Mouse (Mus musculus) c-Kit-positive CD71-positive TER-119-positive erythroid progenitor cells, embryonic 14.5 days (primary cell): ENCODE results near the gene Fam214b.

Experiments used
- DNase-seq: peaks from one replicate; pipeline ENCODE4 v3.0.0-alpha.2; 2013; ENCODE audit warnings: low spot score

The Fam214b gene

GRCm38 (mm10) chr4:43045659-43046302 lies at the start of gene Fam214b:
TSS of gene Fam214b (minus strand) at chr4:43046220.
- peak; percentile 78 for DNase-seq

- DNase-seq: no peak
Measured at GRCm38 (mm10) chr4:43091183-43091582, 45.2 kb upstream of the Fam214b start.

- no peak for DNase-seq
Measured at GRCm38 (mm10) chr4:43089950-43090349, 43.9 kb upstream of the Fam214b start.

GRCm38 (mm10) chr4:43082458-43082857 lies 36.4 kb upstream of the Fam214b start:
- DNase-seq: no peak

- DNase-seq: no peak
Measured at GRCm38 (mm10) chr4:43078071-43078718, 32.2 kb upstream of the Fam214b start.

- DNase-seq: no peak
Measured at GRCm38 (mm10) chr4:43074923-43075322, 28.9 kb upstream of the Fam214b start.

- no peak for DNase-seq
Measured at GRCm38 (mm10) chr4:43065471-43065870, 19.5 kb upstream of the Fam214b start.

GRCm38 (mm10) chr4:43060286-43060685 lies 14.3 kb upstream of the Fam214b start:
- no peak for DNase-seq

GRCm38 (mm10) chr4:43059697-43060096 lies 13.7 kb upstream of the Fam214b start:
- DNase-seq: no peak

GRCm38 (mm10) chr4:43058753-43059654 lies 13.0 kb upstream of the Fam214b start, which contains the start of gene Unc13b:
TSS of gene Unc13b (plus strand) at chr4:43058953.
- peak; percentile 78 for DNase-seq

- no peak for DNase-seq
Measured at GRCm38 (mm10) chr4:43058392-43058752, 12.4 kb upstream of the Fam214b start.

- DNase-seq: no peak
Measured at GRCm38 (mm10) chr4:43057654-43058053, 11.6 kb upstream of the Fam214b start.

- peak; percentile 69 for DNase-seq
Measured at GRCm38 (mm10) chr4:43052627-43053026, 6.6 kb upstream of the Fam214b start.

GRCm38 (mm10) chr4:43047231-43047630 lies 1.2 kb upstream of the Fam214b start:
- DNase-seq: peak; percentile 73

GRCm38 (mm10) chr4:43046607-43047006 lies 587 bp upstream of the Fam214b start:
- DNase-seq: no peak

- no peak for DNase-seq
Measured at GRCm38 (mm10) chr4:43045285-43045658, 748 bp downstream of the Fam214b start.

- DNase-seq: no peak
Measured at GRCm38 (mm10) chr4:43044673-43045072, 1.3 kb downstream of the Fam214b start.

GRCm38 (mm10) chr4:43043644-43044357 lies 2.2 kb downstream of the Fam214b start:
- no peak for DNase-seq

- DNase-seq: no peak
Measured at GRCm38 (mm10) chr4:43040881-43041547, 5.0 kb downstream of the Fam214b start.

GRCm38 (mm10) chr4:43040114-43040572 lies 5.9 kb downstream of the Fam214b start:
- DNase-seq: peak; percentile 96

GRCm38 (mm10) chr4:43039609-43040008 lies 6.4 kb downstream of the Fam214b start:
- DNase-seq: no peak
